Mouse (Mus musculus): ENCODE measurements around the gene Xpo4. TPM values are rescaled to one million over a fixed set of nuclear protein-coding genes. Genes with fewer than 3 reads are reported as not detected.

Gene Xpo4
- polyA plus RNA-seq, 1 experiment from 2014 or later, result 36.7 TPM

GRCm38 (mm10) chr14:57705075-57705474 lies 39.8 kb upstream of the Xpo4 start:
- 79% methylated on average over 4 of the region's 4 CpGs for WGBS
- no peak overlapping the region for H3K9ac ChIP-seq (ENCODE audit: low read depth, low read length)
- ATAC-seq (ENCODE audit: low FRiP score, low TSS enrichment), result no peak
- H3K4me1 ChIP-seq (ENCODE audit: control insufficient read depth, insufficient read depth, low read length), result peaks cover 4% of the 10 kb centered on the region; the same call in 1 of the 2 replicates
- H3K36me3 ChIP-seq (ENCODE audit: control insufficient read depth, insufficient read depth, low read length), result peaks cover 27% of the 10 kb centered on the region
- no peaks in the 10 kb centered on the region for H3K9me3 ChIP-seq (ENCODE audit: control insufficient read depth, low read length)
- H3K4me3 ChIP-seq (ENCODE audit: low read length), result no peak overlapping the region
- H3K4me2 ChIP-seq (replicated peaks; ENCODE audit: low read depth, low read length), result no peak overlapping the region
- no peak overlapping the region for H3K27ac ChIP-seq (ENCODE audit: low read depth, low read length)
- no peaks in the 10 kb centered on the region for H3K27me3 ChIP-seq (ENCODE audit: control insufficient read depth, insufficient read depth, low read length)

- Histone ChIP-seq H3K9ac (ENCODE audit: low read depth, low read length) (no peak overlapping the region), H3K4me2 (replicated peaks; ENCODE audit: low read depth, low read length) (no peak overlapping the region), H3K27ac (ENCODE audit: low read depth, low read length) (no peak overlapping the region), H3K4me3 (ENCODE audit: low read length) (no peak overlapping the region), H3K36me3 (ENCODE audit: control insufficient read depth, insufficient read depth, low read length) (peaks cover 49% of the 10 kb centered on the region), H3K27me3 (ENCODE audit: control insufficient read depth, insufficient read depth, low read length) (no peaks in the 10 kb centered on the region), H3K9me3 (ENCODE audit: control insufficient read depth, low read length) (no peaks in the 10 kb centered on the region), H3K4me1 (ENCODE audit: control insufficient read depth, insufficient read depth, low read length) (no peaks in the 10 kb centered on the region)
- 68% methylated on average over 12 of the region's 12 CpGs for WGBS
- ATAC-seq (ENCODE audit: low FRiP score, low TSS enrichment), result 0 out of 2 replicates have a peak, but pooled peaks have one; percentile 36
Observed at GRCm38 (mm10) chr14:57701915-57702477, 36.8 kb upstream of the Xpo4 start.

- Histone ChIP-seq H3K4me3 (ENCODE audit: low read length) (no peak overlapping the region), H3K27me3 (ENCODE audit: control insufficient read depth, insufficient read depth, low read length) (no peaks in the 10 kb centered on the region), H3K4me1 (ENCODE audit: control insufficient read depth, insufficient read depth, low read length) (no peaks in the 10 kb centered on the region), H3K36me3 (ENCODE audit: control insufficient read depth, insufficient read depth, low read length) (peaks cover 64% of the 10 kb centered on the region), H3K27ac (ENCODE audit: low read depth, low read length) (no peak overlapping the region), H3K9ac (ENCODE audit: low read depth, low read length) (no peak overlapping the region), H3K9me3 (ENCODE audit: control insufficient read depth, low read length) (no peaks in the 10 kb centered on the region), H3K4me2 (replicated peaks; ENCODE audit: low read depth, low read length) (no peak overlapping the region)
- WGBS, result 96% methylated on average over 33 of the region's 33 CpGs
- no peak for ATAC-seq (ENCODE audit: low FRiP score, low TSS enrichment)
Observed at GRCm38 (mm10) chr14:57699461-57699970, 34.3 kb upstream of the Xpo4 start.

- Histone ChIP-seq H3K9ac (ENCODE audit: low read depth, low read length) (no peak overlapping the region), H3K4me3 (ENCODE audit: low read length) (no peak overlapping the region), H3K4me2 (replicated peaks; ENCODE audit: low read depth, low read length) (no peak overlapping the region), H3K36me3 (ENCODE audit: control insufficient read depth, insufficient read depth, low read length) (peaks cover 69% of the 10 kb centered on the region), H3K27ac (ENCODE audit: low read depth, low read length) (no peak overlapping the region), H3K9me3 (ENCODE audit: control insufficient read depth, low read length) (no peaks in the 10 kb centered on the region), H3K4me1 (ENCODE audit: control insufficient read depth, insufficient read depth, low read length) (no peaks in the 10 kb centered on the region), H3K27me3 (ENCODE audit: control insufficient read depth, insufficient read depth, low read length) (no peaks in the 10 kb centered on the region)
- 88% methylated on average over 10 of the region's 10 CpGs for WGBS
- no peak for ATAC-seq (ENCODE audit: low FRiP score, low TSS enrichment)
Observed at GRCm38 (mm10) chr14:57699016-57699415, 33.8 kb upstream of the Xpo4 start.

GRCm38 (mm10) chr14:57696066-57696465 lies 30.8 kb upstream of the Xpo4 start:
- H3K9me3 ChIP-seq (ENCODE audit: control insufficient read depth, low read length), result no peaks in the 10 kb centered on the region
- ATAC-seq (ENCODE audit: low FRiP score, low TSS enrichment), result no peak

GRCm38 (mm10) chr14:57695550-57695949 lies 30.3 kb upstream of the Xpo4 start:
- H3K4me2 ChIP-seq (replicated peaks; ENCODE audit: low read depth, low read length), result no peak overlapping the region
- H3K9me3 ChIP-seq (ENCODE audit: control insufficient read depth, low read length), result no peaks in the 10 kb centered on the region
- H3K9ac ChIP-seq (ENCODE audit: low read depth, low read length), result no peak overlapping the region
- no peak overlapping the region for H3K27ac ChIP-seq (ENCODE audit: low read depth, low read length)
- H3K36me3 ChIP-seq (ENCODE audit: control insufficient read depth, insufficient read depth, low read length), result peaks cover 74% of the 10 kb centered on the region
- no peaks in the 10 kb centered on the region for H3K27me3 ChIP-seq (ENCODE audit: control insufficient read depth, insufficient read depth, low read length)
- 90% methylated on average over 8 of the region's 8 CpGs for WGBS
- no peak for ATAC-seq (ENCODE audit: low FRiP score, low TSS enrichment)
- no peak overlapping the region for H3K4me3 ChIP-seq (ENCODE audit: low read length)
- H3K4me1 ChIP-seq (ENCODE audit: control insufficient read depth, insufficient read depth, low read length), result no peaks in the 10 kb centered on the region

More at GRCm38 (mm10) chr14:57696066-57696465, 30.8 kb upstream of the Xpo4 start:
- H3K9ac ChIP-seq (ENCODE audit: low read depth, low read length), result no peak overlapping the region
- no peaks in the 10 kb centered on the region for H3K4me1 ChIP-seq (ENCODE audit: control insufficient read depth, insufficient read depth, low read length)
- no peaks in the 10 kb centered on the region for H3K27me3 ChIP-seq (ENCODE audit: control insufficient read depth, insufficient read depth, low read length)
- H3K4me3 ChIP-seq (ENCODE audit: low read length), result no peak overlapping the region
- 94% methylated on average over 15 of the region's 15 CpGs for WGBS
- no peak overlapping the region for H3K4me2 ChIP-seq (replicated peaks; ENCODE audit: low read depth, low read length)
- no peak overlapping the region for H3K27ac ChIP-seq (ENCODE audit: low read depth, low read length)
- peaks cover 71% of the 10 kb centered on the region for H3K36me3 ChIP-seq (ENCODE audit: control insufficient read depth, insufficient read depth, low read length)

GRCm38 (mm10) chr14:57694246-57694645 lies 29.0 kb upstream of the Xpo4 start:
- Histone ChIP-seq H3K27ac (ENCODE audit: low read depth, low read length) (no peak overlapping the region), H3K9me3 (ENCODE audit: control insufficient read depth, low read length) (no peaks in the 10 kb centered on the region), H3K4me1 (ENCODE audit: control insufficient read depth, insufficient read depth, low read length) (no peaks in the 10 kb centered on the region), H3K9ac (ENCODE audit: low read depth, low read length) (no peak overlapping the region), H3K27me3 (ENCODE audit: control insufficient read depth, insufficient read depth, low read length) (no peaks in the 10 kb centered on the region), H3K36me3 (ENCODE audit: control insufficient read depth, insufficient read depth, low read length) (peaks cover 68% of the 10 kb centered on the region), H3K4me2 (replicated peaks; ENCODE audit: low read depth, low read length) (no peak overlapping the region), H3K4me3 (ENCODE audit: low read length) (no peak overlapping the region)
- no peak for ATAC-seq (ENCODE audit: low FRiP score, low TSS enrichment)
- 89% methylated on average over 16 of the region's 16 CpGs for WGBS

GRCm38 (mm10) chr14:57692517-57693130 lies 27.4 kb upstream of the Xpo4 start:
- Histone ChIP-seq H3K9me3 (ENCODE audit: control insufficient read depth, low read length) (no peaks in the 10 kb centered on the region), H3K36me3 (ENCODE audit: control insufficient read depth, insufficient read depth, low read length) (peaks cover 64% of the 10 kb centered on the region), H3K27ac (ENCODE audit: low read depth, low read length) (no peak overlapping the region), H3K4me3 (ENCODE audit: low read length) (no peak overlapping the region), H3K9ac (ENCODE audit: low read depth, low read length) (no peak overlapping the region), H3K4me1 (ENCODE audit: control insufficient read depth, insufficient read depth, low read length) (no peaks in the 10 kb centered on the region), H3K4me2 (replicated peaks; ENCODE audit: low read depth, low read length) (no peak overlapping the region), H3K27me3 (ENCODE audit: control insufficient read depth, insufficient read depth, low read length) (no peaks in the 10 kb centered on the region)
- ATAC-seq (ENCODE audit: low FRiP score, low TSS enrichment), result no peak
- WGBS, result 93% methylated on average over 17 of the region's 17 CpGs

- no peak for ATAC-seq (ENCODE audit: low FRiP score, low TSS enrichment)
- Histone ChIP-seq H3K27ac (ENCODE audit: low read depth, low read length) (no peak overlapping the region), H3K27me3 (ENCODE audit: control insufficient read depth, insufficient read depth, low read length) (no peaks in the 10 kb centered on the region), H3K4me3 (ENCODE audit: low read length) (no peak overlapping the region), H3K4me2 (replicated peaks; ENCODE audit: low read depth, low read length) (no peak overlapping the region), H3K9me3 (ENCODE audit: control insufficient read depth, low read length) (no peaks in the 10 kb centered on the region), H3K4me1 (ENCODE audit: control insufficient read depth, insufficient read depth, low read length) (no peaks in the 10 kb centered on the region), H3K9ac (ENCODE audit: low read depth, low read length) (no peak overlapping the region), H3K36me3 (ENCODE audit: control insufficient read depth, insufficient read depth, low read length) (peaks cover 55% of the 10 kb centered on the region)
- WGBS, result 96% methylated on average over 24 of the region's 24 CpGs
Observed at GRCm38 (mm10) chr14:57691316-57691715, 26.1 kb upstream of the Xpo4 start.
